Mouse (Mus musculus) midbrain, postnatal 0 days (tissue): ENCODE results near the gene B230217C12Rik. TPM values are rescaled to one million over a fixed set of nuclear protein-coding genes. Genes with fewer than 3 reads are reported as not detected.

Source experiments
- ATAC-seq: fragments of 200-750 bp; cut with Nextera tagmentation; 2 replicates; pipeline ENCODE4 v1.8.0; 2017; ENCODE audit warnings: moderate number of reproducible peaks, mild to moderate bottlenecking, moderate TSS enrichment, moderate library complexity; ENCODE audit not compliant: low FRiP score
- DNase-seq: peaks from one replicate; pipeline ENCODE4 v3.0.0-alpha.2; 2015; ENCODE audit warnings: low spot score
- H3K27ac ChIP-seq: fragments of 300-500 bp; sonication (generic); 2 replicates; pipeline ENCODE4 v1.5.1; 2014; ENCODE audit warnings: low read depth, mild to moderate bottlenecking, low read length, mixed read lengths
- H3K27me3 ChIP-seq: fragments of 300-500 bp; sonication (generic); 2 replicates; pipeline ENCODE4 v1.6.1; 2014; ENCODE audit warnings: low read length, control low read depth, mixed read lengths; ENCODE audit not compliant: insufficient read depth
- H3K36me3 ChIP-seq: fragments of 300-500 bp; sonication (generic); 2 replicates; pipeline ENCODE4 v1.6.1; 2014; ENCODE audit warnings: low read length, control low read depth, mixed read lengths; ENCODE audit not compliant: insufficient read depth
- H3K4me1 ChIP-seq: fragments of 300-500 bp; sonication (generic); 2 replicates; pipeline ENCODE4 v1.6.1; 2014; ENCODE audit warnings: mild to moderate bottlenecking, control low read depth, antibody characterized with exemption, low read length, mixed read lengths; ENCODE audit not compliant: insufficient read depth
- H3K4me2 ChIP-seq: fragments of 300-500 bp; sonication (generic); 2 replicates; pipeline ENCODE4 v1.6.1; 2014; ENCODE audit warnings: low read depth, mild to moderate bottlenecking, low read length, mixed read lengths; ENCODE audit not compliant: poor library complexity, severe bottlenecking
- H3K4me3 ChIP-seq: fragments of 300-500 bp; sonication (generic); 2 replicates; pipeline ENCODE4 v1.5.1; 2014; ENCODE audit warnings: low read depth, mild to moderate bottlenecking, low read length, moderate library complexity
- H3K9ac ChIP-seq: fragments of 300-500 bp; sonication (generic); replicated peaks from 2 replicates; pipeline ENCODE4 v1.6.1; 2014; ENCODE audit warnings: mild to moderate bottlenecking, low read length, moderate library complexity, mixed read lengths; ENCODE audit not compliant: poor library complexity, severe bottlenecking
- H3K9me3 ChIP-seq: fragments of 300-500 bp; sonication (generic); 2 replicates; pipeline ENCODE4 v1.6.1; 2016; ENCODE audit warnings: low read length, control low read depth
- CTCF ChIP-seq: IDR thresholded peaks from 2 replicates; pipeline ENCODE4 v1.5.1; 2016; ENCODE audit warnings: antibody characterized with exemption, mild to moderate bottlenecking
- WGBS: fragments of 180-500 bp; shearing (Covaris S2); extraction: QIAGEN DNeasy Blood & Tissue Kit; methylation state at CpG from one replicate; pipeline ENCODE4 v1.1.7; 2014; 5-methylcytosine and 5-hydroxymethylcytosine counted together
- polyA plus RNA-seq: library from polyadenylated mRNA; unstranded; fragments of >200 nt; fragmentation: Nextera tagmentation; extraction: Ambion mirVana; gene quantifications from 2 replicates; pipeline ENCODE4 v1.2.1, GENCODE M21; 2015
- total RNA-seq: library from RNA; depleted of rRNA; stranded (reverse); fragments of >200 nt; gene quantifications from 2 replicates; pipeline ENCODE4 v1.2.3, GENCODE M21; 2014

B230217C12Rik gene
- total and polyA plus RNA-seq, 2 experiments from 2014 or later: 38.2 to 43.6 TPM

GRCm38 (mm10) chr11:97807626-97808025, 33.0 kb upstream of the B230217C12Rik start:
- no peak for ATAC-seq
- no peak for TF ChIP-seq CTCF
- Histone ChIP-seq H3K9me3 (no peaks in the 10 kb centered on the region), H3K27ac (no peak overlapping the region), H3K9ac (no peak overlapping the region), H3K4me1 (peaks cover 38% of the 10 kb centered on the region), H3K36me3 (peaks cover 13% of the 10 kb centered on the region), H3K27me3 (no peaks in the 10 kb centered on the region), H3K4me3 (no peak overlapping the region), H3K4me2 (no peak overlapping the region)
- 59% methylated on average over 6 of the region's 6 CpGs for WGBS
- DNase-seq: no peak

GRCm38 (mm10) chr11:97808093-97808492, 32.5 kb upstream of the B230217C12Rik start:
- Histone ChIP-seq H3K9ac (no peak overlapping the region), H3K27ac (no peak overlapping the region), H3K4me3 (no peak overlapping the region), H3K4me2 (no peak overlapping the region), H3K4me1 (peaks cover 42% of the 10 kb centered on the region), H3K27me3 (no peaks in the 10 kb centered on the region), H3K9me3 (no peaks in the 10 kb centered on the region), H3K36me3 (peaks cover 13% of the 10 kb centered on the region)
- TF ChIP-seq CTCF: no peak
- ATAC-seq (no peak), DNase-seq (no peak)
- 60% methylated on average over 2 of the region's 2 CpGs for WGBS

GRCm38 (mm10) chr11:97808621-97809234, 31.9 kb upstream of the B230217C12Rik start:
- H3K27ac ChIP-seq: peak overlapping the region; percentile 26; the same call in 1 of the 2 replicates

DNA sequence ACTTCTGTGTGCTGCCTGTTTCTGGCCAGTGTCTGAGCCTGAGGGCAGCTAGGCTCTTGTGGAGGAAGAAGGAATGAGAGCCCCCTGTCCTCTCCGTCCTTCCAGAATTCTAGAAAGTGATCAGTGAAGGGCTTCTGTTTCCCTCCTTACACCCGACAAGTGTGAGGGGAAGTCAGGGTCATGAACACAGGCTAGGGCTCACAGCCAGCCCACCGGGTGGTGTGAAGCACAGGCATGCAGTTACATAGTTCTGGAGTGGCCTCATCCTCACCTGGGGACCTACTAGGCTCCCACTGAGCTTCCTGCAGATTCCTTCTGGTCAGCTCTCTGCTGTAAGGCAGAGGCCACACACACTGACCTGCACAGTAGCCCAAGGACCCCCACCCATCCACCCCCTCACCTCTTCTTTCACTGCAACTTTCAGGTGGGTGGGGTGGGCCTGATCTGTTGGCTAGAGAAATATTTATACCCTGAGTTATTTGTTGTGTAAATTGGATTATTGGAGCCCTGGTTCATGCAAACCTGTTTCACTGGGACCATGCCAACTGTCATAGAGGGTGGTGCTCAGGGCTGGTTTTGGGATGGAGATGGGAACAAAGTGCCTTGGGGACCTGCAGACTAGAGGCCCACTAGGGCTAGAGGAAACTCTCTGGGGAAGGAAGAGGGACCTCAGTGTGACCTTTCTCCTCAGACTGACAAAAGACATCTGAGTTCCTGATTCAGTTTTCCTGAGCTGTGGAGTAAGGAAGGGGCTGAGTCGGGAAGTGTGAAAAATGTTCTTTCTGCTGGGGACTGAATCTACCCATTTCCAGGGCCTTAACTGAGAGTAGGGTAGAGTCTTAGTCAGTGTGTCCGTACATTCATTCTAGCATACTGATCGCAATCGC, 31.1 kb upstream of the B230217C12Rik start:
- Histone ChIP-seq H3K4me2 (no peak overlapping the region), H3K27me3 (no peaks in the 10 kb centered on the region), H3K36me3 (peaks cover 15% of the 10 kb centered on the region), H3K9me3 (no peaks in the 10 kb centered on the region), H3K4me1 (peaks cover 50% of the 10 kb centered on the region), H3K9ac (no peak overlapping the region), H3K27ac (peak overlapping the region; percentile 26; the same call in 1 of the 2 replicates), H3K4me3 (no peak overlapping the region)
- no peak for TF ChIP-seq CTCF
- 74% methylated on average over 7 of the region's 7 CpGs for WGBS
- no peak for ATAC-seq
- no peak for DNase-seq

More at GRCm38 (mm10) chr11:97808621-97809234, 31.9 kb upstream of the B230217C12Rik start:
- 46% methylated on average over 5 of the region's 5 CpGs for WGBS
- DNase-seq (no peak), ATAC-seq (no peak)
- TF ChIP-seq CTCF: no peak
- Histone ChIP-seq H3K27me3 (no peaks in the 10 kb centered on the region), H3K9me3 (no peaks in the 10 kb centered on the region), H3K4me2 (no peak overlapping the region), H3K36me3 (peaks cover 13% of the 10 kb centered on the region), H3K4me3 (no peak overlapping the region), H3K4me1 (peaks cover 49% of the 10 kb centered on the region), H3K9ac (no peak overlapping the region)

GRCm38 (mm10) chr11:97810356-97810755, 30.2 kb upstream of the B230217C12Rik start:
- Histone ChIP-seq H3K36me3 (peaks cover 22% of the 10 kb centered on the region), H3K4me3 (no peak overlapping the region), H3K4me1 (peaks cover 41% of the 10 kb centered on the region), H3K27me3 (no peaks in the 10 kb centered on the region), H3K9ac (no peak overlapping the region), H3K4me2 (no peak overlapping the region), H3K9me3 (no peaks in the 10 kb centered on the region), H3K27ac (no peak overlapping the region; the same call in 1 of the 2 replicates)
- TF ChIP-seq CTCF: no peak
- no peak for DNase-seq
- 71% methylated on average over 7 of the region's 7 CpGs for WGBS
- no peak for ATAC-seq

DNA sequence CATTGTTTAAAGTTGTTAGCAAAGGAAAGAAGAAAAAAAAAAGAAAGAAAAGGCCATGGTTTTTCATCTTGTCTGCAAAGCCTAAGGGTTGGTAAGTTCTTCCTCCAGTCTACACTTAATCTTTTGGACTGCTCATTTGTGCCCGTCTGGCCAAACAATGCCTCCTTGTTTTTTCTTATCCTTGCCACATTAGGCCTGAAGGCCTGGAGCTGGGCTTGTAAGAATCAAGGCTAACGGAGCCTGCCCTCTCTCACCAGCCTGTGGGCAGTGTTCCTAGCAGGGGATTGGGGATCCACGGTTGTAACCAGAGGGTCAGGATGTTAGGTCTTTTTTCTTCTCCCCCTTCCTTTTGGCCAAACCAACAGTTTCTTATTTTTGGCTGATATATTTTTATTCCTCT, 29.6 kb upstream of the B230217C12Rik start:
- H3K9ac ChIP-seq: no peak overlapping the region
- no peak for TF ChIP-seq CTCF
- H3K4me1 ChIP-seq: peaks cover 35% of the 10 kb centered on the region
- no peak for DNase-seq
- no peak overlapping the region for H3K4me3 ChIP-seq
- peak overlapping the region; percentile 93 for H3K27ac ChIP-seq
- no peaks in the 10 kb centered on the region for H3K27me3 ChIP-seq
- no peak for ATAC-seq
- peaks cover 28% of the 10 kb centered on the region for H3K36me3 ChIP-seq
- 16% methylated on average over 3 of the region's 3 CpGs for WGBS
- H3K9me3 ChIP-seq: no peaks in the 10 kb centered on the region
- no peak overlapping the region for H3K4me2 ChIP-seq
